Mouse (Mus musculus) spleen, adult 12 weeks (tissue): ENCODE results near the gene Utp4.

Source experiments
- DNase-seq: peaks from one replicate; pipeline ENCODE4 v3.0.0; 2022; ENCODE audit warnings: low spot score

Utp4 gene

DNA sequence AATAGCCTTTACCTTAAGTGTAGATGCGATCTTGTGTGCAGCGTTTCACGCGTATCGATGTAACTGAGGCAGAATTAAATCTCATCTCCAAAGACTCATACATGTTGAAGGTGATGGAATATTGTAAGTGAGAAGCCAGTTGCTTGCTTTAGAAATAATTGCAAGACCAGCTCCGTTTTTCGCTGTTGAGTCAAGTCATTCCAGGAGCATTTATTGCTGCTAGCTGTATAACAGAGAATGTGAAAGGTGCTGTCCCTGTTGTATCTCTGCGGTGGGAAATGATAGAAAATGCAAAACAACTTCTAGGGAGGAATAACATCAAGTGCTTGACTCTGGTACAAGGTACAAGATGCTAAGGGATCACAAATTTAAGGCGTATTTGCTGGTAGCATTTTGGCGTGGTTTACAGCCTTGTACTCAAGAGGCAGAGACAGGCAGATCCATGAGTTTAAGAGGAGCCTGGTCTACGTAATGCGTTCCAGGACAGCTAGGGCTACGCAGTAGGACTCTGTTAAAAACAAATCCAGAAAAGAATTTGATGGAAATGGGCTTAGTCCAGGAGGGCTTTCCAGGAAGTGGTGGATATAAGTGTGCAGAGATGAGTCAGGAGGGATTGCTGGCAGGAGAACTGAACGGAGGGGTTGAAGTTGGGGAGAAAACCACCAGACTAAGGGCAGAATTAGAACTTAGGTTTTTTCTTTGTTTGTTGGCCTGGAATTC, 43.8 kb downstream of the Utp4 start:
- no peak for DNase-seq

DNA sequence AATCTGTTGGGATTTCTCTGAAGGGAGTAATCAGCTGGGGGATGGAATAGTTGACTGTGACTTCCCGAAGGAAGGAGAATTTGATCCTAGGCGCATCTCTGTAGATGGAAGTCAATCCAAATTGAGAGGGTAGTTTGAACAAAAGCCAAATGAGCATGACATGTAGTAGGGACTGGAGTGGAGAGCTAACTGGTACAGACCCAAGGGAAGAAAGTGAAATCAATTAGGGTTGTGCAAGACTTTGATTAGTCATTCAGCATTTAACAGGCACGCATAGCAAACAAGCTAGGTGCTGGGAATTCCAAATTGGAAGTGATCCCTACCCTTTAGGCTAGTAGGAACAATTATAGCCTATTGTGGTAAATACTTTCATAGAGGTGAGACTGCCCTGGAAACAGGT, 48.4 kb downstream of the Utp4 start:
- no peak for DNase-seq

DNA sequence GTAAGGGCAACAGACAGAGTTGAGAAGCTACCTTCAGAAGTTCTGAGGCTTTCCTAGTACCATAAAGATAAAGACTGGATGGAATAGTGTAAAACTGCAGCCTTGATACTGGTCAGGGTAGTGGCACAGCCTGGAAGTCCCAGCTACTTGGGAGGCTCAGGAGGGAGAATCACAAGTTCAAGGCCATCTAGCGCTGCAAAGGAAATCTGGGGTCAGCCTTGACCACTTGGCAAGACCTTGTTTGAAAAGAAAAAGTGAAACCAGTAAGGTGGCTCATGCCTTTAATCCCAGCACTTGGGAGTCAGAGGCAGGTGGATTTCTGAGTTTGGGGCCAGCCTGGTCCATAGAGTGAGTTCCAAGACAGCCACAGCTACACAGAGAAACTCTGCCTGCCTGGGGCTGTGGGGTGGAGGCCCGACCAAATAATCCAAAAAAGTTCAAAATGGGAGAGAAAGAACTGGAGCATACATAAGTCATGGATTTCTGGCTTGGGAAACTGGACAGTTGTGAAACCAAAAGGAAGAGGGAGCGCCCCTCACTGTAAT, 50.5 kb downstream of the Utp4 start:
- no peak for DNase-seq

DNA sequence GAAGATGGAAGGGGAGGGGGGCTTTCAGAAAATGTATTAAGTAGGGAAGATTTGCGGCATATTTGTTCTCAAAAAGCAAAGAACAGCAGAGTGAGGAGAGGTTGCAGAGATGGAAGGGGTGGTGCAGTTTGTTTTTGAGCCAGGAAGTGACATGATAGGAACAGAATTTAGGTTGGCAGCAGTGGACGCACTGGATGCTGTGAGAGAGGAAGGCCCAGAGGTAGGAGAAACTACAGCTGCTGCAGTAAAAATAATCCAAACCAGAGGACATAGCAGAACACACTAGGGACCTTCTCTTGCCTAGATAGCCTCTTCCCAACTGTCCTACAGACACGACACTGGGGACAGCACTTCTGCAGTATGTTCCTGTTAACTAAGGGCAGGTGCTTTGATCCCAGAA, 51.3 kb downstream of the Utp4 start:
- no peak for DNase-seq

DNA sequence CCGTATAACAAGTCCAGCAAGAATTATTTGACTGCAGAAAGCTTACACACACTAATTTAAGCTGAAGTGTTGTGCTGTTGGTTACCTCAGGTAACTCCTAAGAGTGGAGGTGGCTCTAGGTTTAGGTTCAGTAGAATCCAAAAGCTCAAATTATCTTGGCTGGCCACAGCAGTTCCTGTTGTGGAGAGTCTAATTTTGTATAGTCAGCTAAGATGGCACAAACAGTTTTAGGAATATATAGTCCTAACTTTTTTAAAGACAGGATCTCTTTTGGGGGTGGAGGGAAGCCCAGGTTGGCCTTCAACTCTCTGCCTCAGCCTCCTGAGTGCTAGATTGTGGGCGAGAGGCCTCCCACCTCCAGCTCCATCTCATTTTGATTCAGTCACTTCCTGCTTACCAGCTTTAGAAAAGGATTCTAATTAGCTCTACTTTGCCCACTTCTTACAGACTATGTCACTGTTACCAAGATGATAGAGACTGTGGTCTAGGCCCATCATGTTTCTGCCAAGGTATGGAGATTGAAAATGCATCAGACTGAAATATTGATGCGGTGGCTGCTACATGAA, 55.3 kb downstream of the Utp4 start:
- DNase-seq, result no peak

DNA sequence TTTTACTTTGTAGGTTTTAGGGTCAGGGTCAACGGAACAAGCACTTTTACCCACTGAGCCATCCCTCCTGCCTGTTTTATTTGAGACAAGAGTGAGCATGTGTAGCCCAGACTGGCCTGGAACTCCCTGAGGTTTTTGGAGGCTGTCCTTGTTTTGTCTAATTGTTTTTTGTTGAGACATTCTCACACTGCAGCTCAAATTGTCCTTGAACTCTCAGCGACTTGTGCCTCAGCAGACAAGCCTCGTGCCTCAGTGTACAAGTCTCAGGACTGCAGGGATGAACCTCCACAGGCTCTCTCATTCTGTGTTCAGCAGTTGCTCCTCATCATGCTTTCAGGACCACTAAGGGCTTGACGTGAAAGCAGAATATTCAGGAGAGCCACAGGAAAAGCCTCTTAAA, 58.3 kb downstream of the Utp4 start:
- DNase-seq, result no peak

DNA sequence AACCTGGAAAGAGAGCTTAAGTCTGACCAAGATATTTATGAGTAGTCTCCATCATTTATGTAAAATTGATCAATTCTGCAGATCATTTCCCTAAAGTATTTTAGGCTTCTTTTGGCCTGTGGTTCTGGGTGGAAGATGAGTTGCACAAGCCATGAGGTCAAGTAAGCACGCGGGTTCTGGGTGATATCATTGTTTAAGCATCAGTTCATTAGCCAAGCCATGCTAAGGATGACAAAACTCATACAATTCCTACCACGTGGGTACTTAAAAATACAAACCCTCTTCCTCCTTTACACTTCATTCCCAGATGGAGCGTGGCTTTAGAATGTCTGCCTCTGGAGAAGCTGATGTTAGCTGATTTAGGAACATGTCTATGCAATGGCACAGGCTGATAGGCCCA, 60.1 kb downstream of the Utp4 start:
- no peak for DNase-seq

DNA sequence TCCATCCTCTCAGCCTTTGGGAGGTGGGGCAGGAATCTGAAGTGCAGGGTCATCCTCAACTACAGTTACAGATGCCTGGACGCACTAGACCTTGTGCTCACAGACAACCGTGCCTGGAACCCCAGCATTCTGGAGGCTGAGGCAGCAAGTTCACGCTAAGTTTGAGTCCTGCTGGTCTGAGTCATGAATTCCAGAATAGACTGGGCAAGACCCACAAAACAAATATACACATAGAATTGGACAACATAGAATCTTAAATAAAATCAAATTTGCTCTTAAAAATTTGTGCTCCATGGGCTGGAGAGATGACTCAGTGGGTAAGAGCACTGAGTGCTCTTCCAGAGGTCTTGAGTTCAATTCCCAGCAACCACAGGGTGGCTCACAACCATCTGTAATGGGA, 63.6 kb downstream of the Utp4 start:
- DNase-seq, result no peak

DNA sequence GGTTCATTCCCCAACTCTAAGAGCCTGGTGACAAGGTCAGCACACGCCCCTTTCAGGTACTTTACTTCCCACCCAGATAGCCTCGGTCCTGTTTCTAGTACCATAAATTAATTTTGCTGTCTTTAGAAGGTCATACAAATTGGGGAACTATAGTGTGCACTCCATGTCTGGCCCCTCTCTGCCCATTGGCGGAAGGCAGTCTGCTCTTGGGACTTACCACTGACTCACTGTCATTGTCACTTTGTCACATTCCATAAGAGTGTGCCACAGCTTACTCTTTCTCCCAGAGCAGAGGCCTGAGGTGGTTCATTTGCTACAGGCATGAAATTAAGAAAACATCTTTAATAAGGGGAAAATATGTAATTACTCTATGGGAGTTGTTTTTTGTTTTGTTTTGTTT, 64.8 kb downstream of the Utp4 start:
- no peak for DNase-seq

DNA sequence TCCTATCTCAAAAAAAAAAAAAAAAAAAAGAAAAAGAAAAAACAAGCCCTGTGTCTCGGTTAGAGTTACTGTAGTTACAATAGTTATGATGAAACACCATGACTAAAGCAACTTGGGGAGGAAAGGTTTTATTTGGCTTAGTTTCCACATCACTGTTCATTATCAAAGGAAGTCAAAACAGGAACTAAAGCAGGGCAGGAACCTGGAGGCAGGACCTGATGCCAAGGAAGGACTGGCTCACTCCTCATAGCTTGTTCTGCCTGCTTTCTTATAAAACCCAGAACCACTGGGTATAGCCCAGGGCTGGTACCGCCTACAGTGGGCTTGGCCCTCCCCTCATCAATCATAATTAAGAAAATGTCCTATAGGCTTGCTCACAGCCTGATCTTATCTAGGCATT, 66.2 kb downstream of the Utp4 start:
- no peak for DNase-seq

DNA sequence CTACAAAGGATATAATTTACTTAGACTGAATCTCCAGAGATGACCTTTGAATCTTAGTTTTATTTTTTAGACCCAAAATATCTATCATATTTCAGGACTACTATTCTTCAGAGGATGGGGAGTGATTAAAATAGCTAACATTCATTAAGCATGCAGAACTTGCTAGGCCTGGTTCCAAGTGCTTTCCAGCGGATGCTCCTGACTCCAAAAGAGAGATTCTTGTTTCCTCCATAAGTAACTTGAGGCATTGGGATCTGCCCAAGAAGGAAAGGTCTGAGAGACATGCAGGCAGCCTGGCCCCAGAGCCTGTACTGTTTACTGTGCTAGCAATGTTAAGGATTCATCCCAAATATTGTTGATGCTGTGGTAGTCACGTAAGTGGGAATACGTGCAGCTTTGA, 68.9 kb downstream of the Utp4 start:
- no peak for DNase-seq

DNA sequence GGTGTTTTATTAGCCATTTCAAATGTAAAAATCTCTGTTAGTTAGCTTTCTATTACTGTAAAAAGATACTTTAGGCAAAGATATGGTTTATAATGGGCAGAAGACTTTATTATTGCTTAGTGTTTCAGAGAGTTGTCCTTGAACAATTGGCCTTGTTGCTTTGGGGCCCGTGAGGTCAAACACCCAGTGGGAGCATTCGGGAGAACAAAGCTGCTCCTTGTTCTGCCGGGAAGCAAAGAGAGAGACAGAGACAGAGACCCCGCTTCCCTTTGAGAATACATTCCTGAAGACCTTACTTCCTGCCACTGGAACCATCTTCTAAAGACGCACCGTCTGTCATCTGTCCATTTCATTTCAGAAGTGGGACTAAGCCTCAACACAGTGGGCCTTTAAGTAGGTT, 69.9 kb downstream of the Utp4 start:
- DNase-seq, result no peak

DNA sequence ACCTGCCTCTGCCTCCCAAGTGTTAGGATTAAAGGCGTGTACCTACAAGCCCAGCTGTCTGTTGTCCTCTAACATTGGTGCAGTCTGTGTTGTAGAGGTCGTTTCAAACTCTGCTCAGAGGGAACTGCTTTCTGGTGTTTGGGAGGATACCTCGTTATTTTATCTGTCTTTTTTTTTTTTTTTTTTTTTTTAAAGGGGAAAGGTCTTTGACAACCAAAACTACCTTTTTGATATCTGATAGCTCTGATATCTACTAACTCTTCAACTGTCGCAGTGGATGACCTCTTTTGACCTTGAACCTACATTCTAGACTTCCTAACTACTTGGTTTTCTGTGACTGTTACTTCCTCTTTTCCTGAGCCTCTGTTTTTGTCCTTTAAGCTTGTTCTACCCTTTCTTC, 71.1 kb downstream of the Utp4 start:
- DNase-seq, result no peak

DNA sequence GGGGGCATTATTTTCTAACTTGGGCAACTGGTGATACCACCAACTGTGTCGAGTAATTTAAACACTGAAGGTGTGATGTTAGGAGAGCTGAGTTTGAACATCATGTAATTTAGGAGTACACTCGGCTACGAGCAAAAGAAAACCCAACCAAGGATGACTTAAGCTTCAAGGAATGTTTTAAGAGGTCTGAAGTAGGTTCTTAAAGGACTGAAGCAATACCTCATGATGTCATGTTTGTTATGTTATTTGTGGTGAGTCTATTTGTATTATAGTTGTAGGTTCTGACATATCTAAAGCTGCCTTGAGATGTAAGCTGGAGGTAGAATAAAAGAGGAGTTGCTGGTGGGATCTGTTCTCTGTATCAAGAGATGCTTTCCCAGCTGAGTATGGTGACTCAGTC, 76.5 kb downstream of the Utp4 start:
- no peak for DNase-seq

DNA sequence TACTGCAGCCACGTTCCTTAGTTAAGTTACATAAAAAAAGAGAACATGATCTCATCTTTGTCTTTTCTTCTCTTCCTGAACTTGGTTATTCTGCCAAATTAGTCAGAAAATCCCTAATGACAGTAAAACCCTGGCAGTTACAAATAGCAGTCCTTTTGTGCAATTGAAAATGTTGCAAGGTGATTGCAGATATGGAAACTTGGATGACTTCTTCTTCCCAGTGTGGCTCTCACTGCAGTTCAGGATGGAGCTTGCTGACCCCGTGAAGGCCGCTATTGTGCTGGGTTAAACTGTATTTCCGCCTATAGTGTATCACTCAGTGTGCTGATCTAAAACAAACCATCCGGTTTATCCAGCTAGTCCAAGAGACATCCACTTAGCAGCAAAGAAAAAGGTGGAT, 78.5 kb downstream of the Utp4 start:
- no peak for DNase-seq
